Mouse (Mus musculus) testis, adult 2 months (tissue): Measurements from ENCODE around the gene Cbx4. TPM values are rescaled to one million over a fixed set of nuclear protein-coding genes. Genes with fewer than 3 reads are reported as not detected.

Experiments used
- H3K27ac ChIP-seq: fragments of 200-500 bp; 2 replicates; pipeline ENCODE4 v1.5.1; 2012; ENCODE audit warnings: low read depth, low read length; ENCODE audit not compliant: control insufficient read depth, insufficient read depth
- H3K27me3 ChIP-seq: fragments of 200-500 bp; 2 replicates; pipeline ENCODE4 v1.6.1; 2012; ENCODE audit warnings: mild to moderate bottlenecking, low read length, moderate library complexity; ENCODE audit not compliant: control insufficient read depth, insufficient read depth
- H3K36me3 ChIP-seq: fragments of 200-500 bp; 2 replicates; pipeline ENCODE4 v1.6.1; 2012; ENCODE audit warnings: mild to moderate bottlenecking, low read length; ENCODE audit not compliant: control insufficient read depth, insufficient read depth
- H3K4me1 ChIP-seq: fragments of 200-500 bp; 2 replicates; pipeline ENCODE4 v1.6.1; 2012; ENCODE audit warnings: low read length; ENCODE audit not compliant: control insufficient read depth, insufficient read depth
- H3K4me3 ChIP-seq: fragments of 200-500 bp; 2 replicates; pipeline ENCODE4 v1.5.1; 2012; ENCODE audit warnings: low read depth, mild to moderate bottlenecking, low read length, moderate library complexity, mixed read lengths; ENCODE audit not compliant: control insufficient read depth
- CTCF ChIP-seq: fragments of 200-500 bp; IDR thresholded peaks from 2 replicates; pipeline ENCODE4 v1.5.1; 2012; ENCODE audit warnings: low read depth, mild to moderate bottlenecking, inconsistent platforms, low read length, moderate library complexity; ENCODE audit not compliant: control insufficient read depth, insufficient read depth, insufficient replicate concordance
- POLR2A ChIP-seq: fragments of 200-500 bp; IDR thresholded peaks from 2 replicates; pipeline ENCODE4 v1.6.1; 2012; ENCODE audit warnings: low read depth, mild to moderate bottlenecking, inconsistent platforms, low read length, moderate library complexity; ENCODE audit not compliant: control insufficient read depth
- polyA plus RNA-seq: library from polyadenylated mRNA; depleted of rRNA; stranded (reverse); fragments of >200 nt; gene quantifications from 2 replicates; pipeline ENCODE4 v1.2.3, GENCODE M21; 2012

Gene Cbx4
- polyA plus RNA-seq, 1 experiment, result 3.3 TPM

- no peak overlapping the region for H3K4me3 ChIP-seq
- no peak for TF ChIP-seq CTCF
- TF ChIP-seq POLR2A, result no peak
- H3K36me3 ChIP-seq, result no peaks in the 10 kb centered on the region
- no peak overlapping the region for H3K27ac ChIP-seq
- peaks cover 6% of the 10 kb centered on the region for H3K27me3 ChIP-seq
- H3K4me1 ChIP-seq, result peaks cover 33% of the 10 kb centered on the region
Observed at GRCm38 (mm10) chr11:119059256-119059655, 26.8 kb downstream of the Cbx4 start.

- Histone ChIP-seq H3K27ac (no peak overlapping the region), H3K27me3 (peaks cover 6% of the 10 kb centered on the region), H3K4me3 (peak overlapping the region; percentile 57), H3K4me1 (peaks cover 38% of the 10 kb centered on the region), H3K36me3 (no peaks in the 10 kb centered on the region)
- TF ChIP-seq POLR2A, result no peak
- no peak for TF ChIP-seq CTCF
Observed at GRCm38 (mm10) chr11:119058041-119058995, 27.7 kb downstream of the Cbx4 start.

- TF ChIP-seq POLR2A (no peak), CTCF (no peak)
- no peaks in the 10 kb centered on the region for H3K36me3 ChIP-seq
- peaks cover 6% of the 10 kb centered on the region for H3K27me3 ChIP-seq
- H3K4me3 ChIP-seq, result peak overlapping the region; percentile 80
- H3K4me1 ChIP-seq, result peaks cover 48% of the 10 kb centered on the region
- H3K27ac ChIP-seq, result peak overlapping the region; percentile 0; the same call in 1 of the 2 replicates
Observed at GRCm38 (mm10) chr11:119057291-119057690, 28.7 kb downstream of the Cbx4 start.

- Histone ChIP-seq H3K27ac (peak overlapping the region; percentile 0), H3K27me3 (peaks cover 6% of the 10 kb centered on the region)
- TF ChIP-seq CTCF, result no peak
- no peak for TF ChIP-seq POLR2A
Observed at GRCm38 (mm10) chr11:119056301-119057211, 29.5 kb downstream of the Cbx4 start.

GRCm38 (mm10) chr11:119055571-119056131 lies 30.4 kb downstream of the Cbx4 start:
- Histone ChIP-seq H3K27me3 (peaks cover 6% of the 10 kb centered on the region), H3K4me1 (peaks cover 48% of the 10 kb centered on the region), H3K36me3 (no peaks in the 10 kb centered on the region), H3K27ac (no peak overlapping the region), H3K4me3 (peak overlapping the region; percentile 29; the same call in 1 of the 2 replicates)
- TF ChIP-seq CTCF, result no peak
- TF ChIP-seq POLR2A, result no peak

More at GRCm38 (mm10) chr11:119056301-119057211, 29.5 kb downstream of the Cbx4 start:
- H3K36me3 ChIP-seq, result no peaks in the 10 kb centered on the region
- H3K4me1 ChIP-seq, result peaks cover 48% of the 10 kb centered on the region
- H3K4me3 ChIP-seq, result peak overlapping the region; percentile 80

- H3K4me3 ChIP-seq, result peak overlapping the region; percentile 33
Observed at GRCm38 (mm10) chr11:119054351-119055345, 31.4 kb downstream of the Cbx4 start.

More at GRCm38 (mm10) chr11:119054351-119055345, 31.4 kb downstream of the Cbx4 start:
- H3K4me1 ChIP-seq, result peaks cover 48% of the 10 kb centered on the region
- TF ChIP-seq CTCF (peak; percentile 33; the same call in 1 of the 2 replicates), POLR2A (no peak)
- no peaks in the 10 kb centered on the region for H3K36me3 ChIP-seq
- H3K27me3 ChIP-seq, result peaks cover 6% of the 10 kb centered on the region
- no peak overlapping the region for H3K27ac ChIP-seq
